Mouse (Mus musculus) limb, embryonic 10.5 days (tissue): ENCODE measurements around the gene 1700125H20Rik. TPM values are rescaled to one million over a fixed set of nuclear protein-coding genes. Genes with fewer than 3 reads are reported as not detected.

Experiments used
- DNase-seq: peaks from one replicate; pipeline ENCODE4 v3.0.0-alpha.2; 2017; ENCODE audit warnings: low spot score
- H3K27ac ChIP-seq: fragments of 300-500 bp; sonication (generic); 2 replicates; pipeline ENCODE4 v1.5.1; 2016; ENCODE audit warnings: mild to moderate bottlenecking
- H3K27me3 ChIP-seq: fragments of 300-500 bp; sonication (generic); 2 replicates; pipeline ENCODE4 v1.6.1; 2016; ENCODE audit warnings: low read depth, mild to moderate bottlenecking; ENCODE audit not compliant: poor library complexity, severe bottlenecking
- H3K36me3 ChIP-seq: fragments of 300-500 bp; sonication (generic); 2 replicates; pipeline ENCODE4 v1.6.1; 2016; ENCODE audit warnings: mild to moderate bottlenecking, moderate library complexity
- H3K4me1 ChIP-seq: fragments of 300-500 bp; sonication (generic); 2 replicates; pipeline ENCODE4 v1.6.1; 2016
- H3K4me3 ChIP-seq: fragments of 300-500 bp; sonication (generic); 2 replicates; pipeline ENCODE4 v1.5.1; 2016; ENCODE audit warnings: mild to moderate bottlenecking, moderate library complexity
- H3K9me3 ChIP-seq: fragments of 300-500 bp; sonication (generic); replicated peaks from 2 replicates; pipeline ENCODE4 v1.6.1; 2016; ENCODE audit warnings: mild to moderate bottlenecking
- WGBS: fragments of 180-500 bp; shearing (Covaris S2); methylation state at CpG from one replicate; pipeline ENCODE4 v1.1.7; 2016; 5-methylcytosine and 5-hydroxymethylcytosine counted together
- polyA plus RNA-seq: library from polyadenylated mRNA; unstranded; fragments of >200 nt; fragmentation: Nextera tagmentation; extraction: Ambion mirVana; gene quantifications from 2 replicates; pipeline ENCODE4 v1.2.1, GENCODE M21; 2016

The 1700125H20Rik gene
- polyA plus RNA-seq, 1 experiment from 2014 or later: 0.39 TPM

DNA sequence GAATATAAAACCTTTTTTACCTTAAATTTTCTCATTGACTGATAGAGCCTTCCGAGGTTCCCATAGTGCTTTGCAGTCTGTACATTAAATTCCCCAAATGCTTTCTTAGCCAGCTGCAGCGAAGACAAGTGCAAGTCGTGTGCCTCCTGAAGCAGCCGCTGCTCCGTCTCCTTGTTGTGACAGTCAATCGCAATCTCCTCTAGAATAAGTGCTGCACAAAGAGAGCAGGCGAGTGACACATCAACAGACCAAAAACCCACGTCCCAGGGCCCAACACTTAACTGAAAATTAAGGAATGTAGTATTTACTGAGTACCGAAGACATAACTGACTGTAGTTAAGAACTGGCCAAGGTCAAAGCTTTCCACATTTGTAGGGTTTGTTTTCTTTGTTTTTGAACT, 25.8 kb downstream of the 1700125H20Rik start:
- no peak for DNase-seq
- H3K27ac ChIP-seq: no peak overlapping the region
- H3K4me1 ChIP-seq: no peaks in the 10 kb centered on the region
- H3K9me3 ChIP-seq: no peaks in the 10 kb centered on the region
- no peaks in the 10 kb centered on the region for H3K27me3 ChIP-seq
- 95% methylated on average over 9 of the region's 9 CpGs for WGBS
- H3K36me3 ChIP-seq: peaks cover 99% of the 10 kb centered on the region
- no peak overlapping the region for H3K4me3 ChIP-seq

DNA sequence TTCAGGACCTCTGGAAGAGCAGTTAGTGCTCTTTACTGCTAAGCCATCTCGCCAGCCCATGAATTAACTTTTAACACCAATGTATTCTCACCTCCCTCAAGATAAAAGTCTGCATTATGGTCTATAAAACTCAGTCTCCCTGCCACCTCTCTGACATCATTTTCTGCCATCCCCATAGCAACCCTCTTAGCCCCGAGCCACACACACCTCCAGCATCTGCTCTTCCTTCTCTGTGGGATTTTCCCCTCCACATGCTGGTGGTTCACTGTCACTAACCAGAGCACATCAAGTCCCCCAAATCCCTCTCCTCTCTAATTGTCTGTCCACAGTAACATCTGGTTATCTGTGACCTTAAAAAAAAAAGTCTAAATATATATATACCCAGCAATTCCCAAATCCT, 28.7 kb downstream of the 1700125H20Rik start:
- no peak overlapping the region for H3K27ac ChIP-seq
- WGBS: 81% methylated on average over 2 of the region's 2 CpGs
- H3K4me1 ChIP-seq: no peaks in the 10 kb centered on the region
- H3K27me3 ChIP-seq: no peaks in the 10 kb centered on the region
- H3K4me3 ChIP-seq: no peak overlapping the region
- H3K36me3 ChIP-seq: peaks cover 100% of the 10 kb centered on the region
- no peak for DNase-seq
- H3K9me3 ChIP-seq: no peaks in the 10 kb centered on the region

DNA sequence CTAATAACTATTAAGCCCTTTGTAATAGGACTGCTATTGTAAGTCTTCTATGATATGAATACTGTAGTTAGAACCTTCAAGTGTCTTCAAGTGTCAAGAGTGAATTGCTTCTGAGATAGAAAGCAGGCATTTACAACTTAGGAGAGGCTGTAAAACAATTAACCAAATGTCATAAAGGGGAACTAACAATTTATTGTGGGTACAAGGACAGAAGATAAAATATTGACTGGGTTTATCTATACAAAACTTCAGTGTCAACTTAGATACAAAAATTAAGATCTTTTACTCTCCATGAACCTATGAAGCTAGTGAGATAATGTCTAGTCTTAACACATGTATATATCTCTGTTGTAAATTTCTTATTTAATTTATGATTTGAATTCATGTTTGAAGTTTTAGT, 36.0 kb downstream of the 1700125H20Rik start:
- DNase-seq: no peak
- H3K4me1 ChIP-seq: no peaks in the 10 kb centered on the region
- H3K27me3 ChIP-seq: no peaks in the 10 kb centered on the region
- no peaks in the 10 kb centered on the region for H3K9me3 ChIP-seq
- H3K27ac ChIP-seq: no peak overlapping the region
- H3K36me3 ChIP-seq: peaks cover 96% of the 10 kb centered on the region
- H3K4me3 ChIP-seq: no peak overlapping the region

DNA sequence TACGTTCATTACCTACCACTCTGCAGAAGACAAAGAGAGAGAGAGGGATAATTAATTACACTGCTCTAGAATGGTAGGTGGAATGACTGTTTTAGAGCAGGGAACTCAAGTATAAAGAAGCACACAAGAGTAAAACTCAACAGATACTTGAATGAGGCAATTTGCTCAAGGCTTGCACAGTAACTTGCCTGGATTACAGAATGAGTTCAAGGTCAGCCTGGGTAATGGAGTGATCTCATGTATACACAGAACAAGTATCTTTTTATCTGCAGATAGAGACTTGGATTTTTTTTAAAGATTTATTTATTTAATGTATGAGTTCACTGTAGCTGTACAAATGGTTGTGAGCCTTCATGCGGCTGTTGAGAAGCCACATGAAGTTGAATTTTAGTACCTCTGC, 40.9 kb downstream of the 1700125H20Rik start:
- Histone ChIP-seq H3K27me3 (no peaks in the 10 kb centered on the region), H3K4me1 (no peaks in the 10 kb centered on the region), H3K9me3 (no peaks in the 10 kb centered on the region), H3K4me3 (no peak overlapping the region), H3K36me3 (peaks cover 100% of the 10 kb centered on the region), H3K27ac (no peak overlapping the region)
- DNase-seq: no peak
- 91% methylated on average over 2 of the region's 2 CpGs for WGBS

DNA sequence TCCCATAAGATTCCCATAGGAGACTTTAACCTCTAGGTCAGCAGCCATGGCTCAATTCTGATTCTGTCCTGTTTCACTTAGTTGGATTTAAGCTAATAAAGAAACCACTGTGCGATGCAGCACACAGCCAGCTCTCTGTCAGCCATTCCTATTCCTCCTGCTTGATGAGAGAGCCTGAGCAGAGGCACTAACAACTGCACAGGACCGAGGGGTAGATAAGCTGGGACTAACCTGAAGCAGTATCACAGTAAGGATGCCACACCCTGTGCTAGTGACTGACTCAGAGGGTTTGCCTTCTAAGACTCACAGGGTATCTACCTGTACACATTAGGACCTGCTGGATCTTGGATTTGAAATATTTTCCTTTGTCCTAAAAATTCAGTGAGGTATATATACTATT, 43.0 kb downstream of the 1700125H20Rik start:
- 95% methylated on average over 2 of the region's 2 CpGs for WGBS
- no peak for DNase-seq
- peaks cover 86% of the 10 kb centered on the region for H3K36me3 ChIP-seq

DNA sequence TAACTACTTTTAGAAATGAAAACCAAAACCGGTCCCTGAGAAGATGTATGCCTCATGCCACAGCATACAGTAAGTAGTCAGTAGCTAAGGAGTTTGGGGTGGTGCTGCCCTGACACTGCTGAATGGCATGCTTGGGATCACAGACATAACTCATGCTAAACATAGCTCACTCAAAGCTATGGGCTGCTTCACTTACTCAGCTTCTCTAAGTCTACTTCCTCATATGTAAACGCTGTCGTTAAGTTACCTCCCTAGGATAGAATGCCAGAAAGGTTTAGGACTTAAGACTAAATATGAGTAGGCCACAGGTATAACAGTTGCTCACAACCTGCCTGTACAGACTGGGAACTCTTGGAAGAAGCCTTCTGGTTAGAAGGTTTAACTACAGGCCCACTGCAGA, 44.5 kb downstream of the 1700125H20Rik start:
- Histone ChIP-seq H3K9me3 (no peaks in the 10 kb centered on the region), H3K4me1 (no peaks in the 10 kb centered on the region), H3K27ac (no peak overlapping the region), H3K27me3 (no peaks in the 10 kb centered on the region), H3K4me3 (no peak overlapping the region), H3K36me3 (peaks cover 71% of the 10 kb centered on the region)
- WGBS: 95% methylated on average over 3 of the region's 3 CpGs
- DNase-seq: no peak

More for the DNA sequence above, 43.0 kb downstream of the 1700125H20Rik start:
- H3K27me3 ChIP-seq: no peaks in the 10 kb centered on the region
- H3K4me3 ChIP-seq: no peak overlapping the region
- no peaks in the 10 kb centered on the region for H3K4me1 ChIP-seq
- no peak overlapping the region for H3K27ac ChIP-seq
- H3K9me3 ChIP-seq: no peaks in the 10 kb centered on the region

DNA sequence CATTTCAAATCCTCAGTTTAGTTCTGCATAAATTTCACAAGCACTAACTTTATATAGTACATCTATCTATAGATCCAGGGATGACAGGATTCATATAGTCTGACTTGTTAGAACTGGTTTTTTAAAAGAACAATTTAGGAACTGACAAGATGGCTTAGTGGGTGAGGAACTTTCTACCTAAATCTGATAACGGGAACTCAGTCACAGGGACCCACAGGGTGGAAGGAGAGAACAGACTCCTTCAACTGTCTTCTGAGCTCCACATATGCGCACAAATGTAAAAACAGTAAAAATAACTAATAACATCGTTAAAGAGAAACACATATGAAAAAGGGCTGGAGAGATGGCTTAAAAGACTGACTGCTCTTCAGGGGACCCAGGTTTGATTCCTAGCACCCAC, 48.8 kb downstream of the 1700125H20Rik start:
- 94% methylated on average over 3 of the region's 3 CpGs for WGBS
- Histone ChIP-seq H3K9me3 (no peaks in the 10 kb centered on the region), H3K4me1 (no peaks in the 10 kb centered on the region), H3K27me3 (no peaks in the 10 kb centered on the region), H3K27ac (no peak overlapping the region), H3K36me3 (peaks cover 52% of the 10 kb centered on the region), H3K4me3 (no peak overlapping the region)
- DNase-seq: no peak

DNA sequence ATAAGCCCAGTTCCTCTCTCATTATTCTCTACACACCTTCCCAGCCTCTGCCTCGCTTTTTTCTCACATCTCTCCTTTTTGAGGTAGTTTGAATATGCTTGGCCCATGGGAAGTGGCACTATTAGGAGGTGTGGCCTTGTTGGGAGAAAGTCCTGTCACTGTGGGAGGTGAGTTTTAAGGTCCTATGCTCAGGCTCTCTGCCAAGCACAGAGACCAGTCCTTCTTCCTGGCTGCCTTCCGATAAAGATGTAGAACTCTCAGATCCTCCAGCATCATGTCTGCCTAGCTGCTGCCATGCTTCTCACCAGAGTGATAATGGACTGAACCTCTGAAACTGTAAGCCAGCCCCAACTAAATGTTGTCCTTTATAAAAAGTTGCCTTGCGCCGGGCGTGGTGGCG, 52.4 kb downstream of the 1700125H20Rik start:
- H3K27ac ChIP-seq: no peak overlapping the region
- no peaks in the 10 kb centered on the region for H3K27me3 ChIP-seq
- no peak overlapping the region for H3K4me3 ChIP-seq
- DNase-seq: no peak
- 95% methylated on average over 6 of the region's 6 CpGs for WGBS
- H3K36me3 ChIP-seq: peaks cover 53% of the 10 kb centered on the region
- no peaks in the 10 kb centered on the region for H3K4me1 ChIP-seq
- H3K9me3 ChIP-seq: no peaks in the 10 kb centered on the region

DNA sequence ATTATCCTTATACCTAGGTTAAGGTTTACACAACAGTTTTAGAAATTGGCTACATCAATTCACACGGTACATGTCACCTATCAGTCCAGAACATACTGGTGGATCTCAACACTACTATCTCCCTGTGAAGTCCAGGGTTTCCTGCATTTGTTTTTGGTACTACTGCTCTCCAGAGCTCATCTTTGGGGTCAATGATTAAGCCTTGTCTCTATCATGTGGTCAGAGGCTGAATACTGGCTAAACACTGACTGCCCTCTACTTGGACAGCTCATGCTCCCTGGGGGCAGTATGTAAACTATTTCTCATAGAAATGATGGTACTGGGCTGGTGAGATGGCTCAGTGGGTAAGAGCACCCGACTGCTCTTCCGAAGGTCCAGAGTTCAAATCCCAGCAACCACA, 53.0 kb downstream of the 1700125H20Rik start:
- Histone ChIP-seq H3K27ac (no peak overlapping the region), H3K4me3 (no peak overlapping the region), H3K4me1 (no peaks in the 10 kb centered on the region), H3K27me3 (no peaks in the 10 kb centered on the region), H3K9me3 (no peaks in the 10 kb centered on the region), H3K36me3 (peaks cover 58% of the 10 kb centered on the region)
- no peak for DNase-seq
- 94% methylated on average over 3 of the region's 3 CpGs for WGBS

Other genes starting within 250 kb of the 1700125H20Rik start
- 0.20 and 0.97 TPM in 2 replicates for gene Car4, start 212.6 kb upstream of the 1700125H20Rik start, polyA plus RNA-seq
- 2.9 and 4.5 TPM in 2 replicates for gene Usp32, start 30.2 kb upstream of the 1700125H20Rik start, polyA plus RNA-seq
- gene Appbp2, start 64.7 kb downstream of the 1700125H20Rik start, polyA plus RNA-seq: 39.3 and 42.8 TPM in 2 replicates
- 22.7 and 24.7 TPM in 2 replicates for gene Ppm1d, start 140.8 kb downstream of the 1700125H20Rik start, polyA plus RNA-seq
- gene Bcas3, start 182.8 kb downstream of the 1700125H20Rik start, polyA plus RNA-seq: 21.2 and 26.5 TPM in 2 replicates